Mouse (Mus musculus) ovary, postnatal 14 days (tissue): ENCODE results near the gene Tapbp.
A peak's percentile ranks its signal among the peaks of the same experiment; 100 is the strongest.
"Not testable (repeated sequence)": the region's sequence is repeated elsewhere in the genome, so short reads cannot be mapped to it uniquely, and the experiment has no call there.

Experiments used
- DNase-seq: peaks from one replicate; pipeline ENCODE4 v3.0.0; 2022; ENCODE audit warnings: low spot score

Tapbp gene

DNA sequence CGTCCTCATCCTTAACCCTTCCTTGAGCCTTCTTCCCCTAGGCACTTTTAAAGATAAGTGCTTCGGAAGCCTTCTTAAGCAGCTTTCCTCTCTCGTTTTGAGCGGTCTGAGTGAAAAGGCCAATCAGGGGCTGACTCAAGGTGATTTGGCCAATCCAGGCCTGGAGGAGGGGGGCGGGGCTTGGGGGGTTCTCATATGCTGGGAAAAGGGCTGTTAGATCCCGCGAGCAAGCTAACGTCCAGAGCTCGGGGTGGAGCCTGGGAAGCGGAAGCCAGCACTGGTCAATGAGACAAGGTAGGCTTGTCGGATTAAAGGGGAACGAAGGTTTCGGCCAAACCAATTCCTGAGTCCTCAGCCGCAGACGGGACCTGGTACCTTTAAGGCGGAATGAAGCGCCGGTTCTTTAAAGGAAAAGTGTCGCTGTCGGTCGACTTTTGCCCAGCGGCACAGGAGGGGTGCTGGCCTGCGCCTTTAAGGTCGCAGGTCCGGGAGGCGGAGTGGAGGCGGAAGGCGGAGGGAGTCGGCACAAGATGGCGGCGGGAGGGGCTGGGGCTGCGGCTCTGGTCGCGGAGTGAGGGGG is at the start of gene Tapbp, which contains the start of gene Zbtb22:
Gene Tapbp (plus strand): TSS at position 229 of the 580 bp plus-strand sequence.
Gene Zbtb22 (plus strand): TSS at position 234 of the 580 bp plus-strand sequence.
- peak; percentile 87 for DNase-seq

- not testable (repeated sequence) for DNase-seq
Measured at GRCm38 (mm10) chr17:33873537-33873936, 42.2 kb upstream of the Tapbp start, which contains the start of gene Gm7029. Gene Gm7029 (plus strand): TSS chr17:33873837.

DNA sequence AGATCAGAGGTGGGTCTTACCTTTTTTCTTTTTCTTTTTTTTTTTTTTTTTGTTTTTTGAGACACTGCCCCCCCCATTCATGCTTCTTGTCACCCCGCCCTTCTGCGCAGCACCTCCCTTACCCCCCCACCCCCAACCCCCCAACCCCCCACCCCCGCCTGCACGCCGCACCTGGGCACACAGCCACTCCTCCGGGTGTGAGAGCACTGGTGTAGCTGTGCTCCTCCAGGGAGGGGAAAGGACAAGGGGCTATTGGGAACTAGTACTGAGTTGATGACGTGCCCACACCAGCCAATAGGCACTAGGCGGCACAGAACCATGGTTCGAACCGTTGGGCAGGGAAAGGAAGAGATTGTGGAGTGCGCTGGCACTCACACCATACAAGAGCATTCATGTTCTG is 41.3 kb upstream of the Tapbp start:
- no peak for DNase-seq

DNA sequence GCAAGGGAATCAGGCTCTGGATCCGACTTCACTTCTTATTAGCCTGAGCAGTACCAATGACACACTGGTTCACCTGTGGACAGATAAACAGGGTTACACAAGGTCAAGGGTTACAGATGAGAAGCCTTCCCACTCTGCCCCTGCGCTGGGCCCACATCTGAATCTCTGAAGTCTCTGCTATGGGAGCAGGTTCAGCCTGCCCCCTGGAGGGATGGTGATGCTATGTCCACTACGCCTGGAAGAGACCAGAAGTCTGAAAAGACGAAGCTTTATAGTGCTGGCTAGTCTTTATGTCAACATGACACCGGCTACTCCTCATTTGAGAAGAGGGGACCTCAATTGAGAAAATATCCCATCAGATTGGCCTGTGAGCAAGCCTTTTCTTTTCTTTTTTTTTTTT is 39.9 kb upstream of the Tapbp start:
- not testable (repeated sequence) for DNase-seq

DNA sequence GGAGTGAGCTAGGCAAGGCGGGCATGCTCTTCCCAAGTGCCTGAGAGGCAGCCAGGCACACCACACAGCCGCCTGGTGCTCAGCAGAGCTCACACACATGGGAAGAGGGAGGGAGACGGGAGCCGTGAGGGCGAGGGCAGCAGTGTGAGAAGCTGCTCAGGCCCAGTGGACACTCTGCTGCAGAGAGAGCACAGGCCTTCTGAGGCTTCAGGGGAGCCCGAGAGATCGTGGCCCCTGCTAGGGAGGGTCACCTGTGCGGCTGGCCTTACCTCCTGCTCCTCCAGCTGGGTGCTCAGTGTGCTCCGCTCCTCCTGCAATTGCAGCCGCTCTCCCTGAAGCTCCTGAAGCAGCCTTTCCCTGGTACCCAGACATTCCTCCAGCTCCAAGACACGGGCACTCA is 31.4 kb upstream of the Tapbp start:
- not testable (repeated sequence) for DNase-seq

- not testable (repeated sequence) for DNase-seq
Measured at GRCm38 (mm10) chr17:33887802-33888201, 27.9 kb upstream of the Tapbp start.

DNA sequence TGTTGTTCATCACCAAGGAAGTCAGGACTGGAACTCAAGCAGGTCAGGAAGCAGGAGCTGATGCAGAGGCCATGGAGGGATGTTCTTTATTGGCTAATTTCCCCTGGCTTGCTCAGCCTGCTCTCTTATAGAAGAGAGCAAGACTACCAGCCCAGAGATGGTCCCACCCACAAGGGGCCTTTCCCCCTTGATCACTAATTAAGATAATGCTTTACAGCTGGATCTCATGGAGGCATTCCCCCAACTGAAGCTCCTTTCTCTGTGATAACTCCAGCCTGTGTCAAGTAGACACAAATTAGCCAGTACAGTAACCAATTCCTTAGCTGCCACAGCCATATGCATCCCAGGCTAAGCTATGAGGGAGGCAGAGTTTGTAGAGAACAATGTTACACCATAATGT is 27.5 kb upstream of the Tapbp start:
- DNase-seq = not testable (repeated sequence)

GRCm38 (mm10) chr17:33889941-33890532 is 25.7 kb upstream of the Tapbp start:
- DNase-seq = not testable (repeated sequence)

DNA sequence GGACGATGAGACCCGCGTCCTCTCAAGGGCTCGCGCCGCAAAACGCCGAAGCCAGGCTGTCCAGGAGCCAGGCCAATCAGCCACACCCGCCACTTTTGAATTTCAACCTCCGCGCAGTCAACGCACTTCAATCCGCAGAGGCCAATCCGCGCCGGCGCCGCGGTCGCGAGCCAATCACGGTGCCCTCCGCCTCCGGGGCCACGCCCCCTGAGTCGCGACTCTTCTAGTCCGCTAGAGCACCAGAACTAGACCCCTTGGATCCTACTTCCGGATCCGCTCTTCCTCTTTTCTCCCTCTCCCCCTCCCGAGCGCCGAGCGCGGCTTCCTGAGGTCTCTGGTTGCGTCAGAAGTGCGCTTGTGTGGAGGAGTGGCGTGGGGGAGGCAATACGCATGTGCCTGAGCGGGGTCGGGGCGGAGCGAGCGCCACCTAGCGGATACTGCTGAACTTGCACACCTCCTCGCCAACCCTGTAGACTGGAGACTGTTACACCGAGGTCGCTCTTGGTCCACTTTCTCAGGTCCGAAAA is 25.1 kb upstream of the Tapbp start, which contains the start of gene Kifc1:
Gene Kifc1 (minus strand): TSS at position 129 of the 527 bp plus-strand sequence.
- DNase-seq = peak; percentile 99

- DNase-seq = no peak
Measured at GRCm38 (mm10) chr17:33891357-33891756, 24.3 kb upstream of the Tapbp start.

GRCm38 (mm10) chr17:33891892-33892291 is 23.8 kb upstream of the Tapbp start:
- not testable (repeated sequence) for DNase-seq

DNA sequence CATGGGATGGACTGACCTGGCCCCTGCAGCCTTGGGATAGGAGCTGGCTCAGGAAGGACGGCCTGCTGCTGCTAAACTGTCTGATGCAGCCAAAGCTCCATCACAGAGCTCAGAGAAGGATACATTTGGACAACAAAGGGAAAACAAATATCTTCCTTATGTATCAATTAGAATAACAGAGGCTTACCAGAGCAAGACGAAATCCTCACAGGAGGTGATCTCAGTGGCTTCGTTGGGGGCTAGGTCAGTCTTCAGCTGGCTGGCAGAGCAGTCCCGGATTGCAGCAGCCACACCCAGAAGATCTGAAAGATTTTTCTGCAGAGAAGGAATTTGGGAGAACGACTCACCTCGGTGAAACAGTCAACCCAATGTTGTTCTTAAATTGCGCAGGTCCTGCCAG is 23.3 kb upstream of the Tapbp start:
- DNase-seq = no peak

DNA sequence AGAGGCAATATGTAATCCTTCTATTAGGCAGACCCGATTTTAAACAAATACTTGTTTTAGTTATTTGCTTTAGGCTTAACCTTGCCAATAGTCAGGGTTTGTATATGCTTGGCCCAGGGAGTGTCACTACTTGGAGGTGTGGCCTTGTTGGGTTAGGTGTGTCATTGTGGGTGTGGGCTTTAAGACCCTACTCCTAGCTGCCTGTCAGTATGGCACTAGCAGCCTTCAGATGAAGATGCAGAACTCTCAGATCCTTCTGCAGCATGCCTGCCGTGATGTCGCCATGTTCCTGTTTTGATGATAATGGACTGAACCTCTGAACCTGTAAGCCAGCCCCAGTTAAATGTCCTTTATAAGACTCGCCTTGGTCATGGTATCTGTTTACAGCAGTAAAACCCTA is 22.7 kb upstream of the Tapbp start:
- DNase-seq = not testable (repeated sequence)

GRCm38 (mm10) chr17:33897114-33897794 is 18.4 kb upstream of the Tapbp start:
- DNase-seq = no peak

- not testable (repeated sequence) for DNase-seq
Measured at GRCm38 (mm10) chr17:33898193-33898592, 17.5 kb upstream of the Tapbp start.

- no peak for DNase-seq
Measured at GRCm38 (mm10) chr17:33899642-33900041, 16.1 kb upstream of the Tapbp start.

GRCm38 (mm10) chr17:33900281-33900988 is 15.3 kb upstream of the Tapbp start:
- peak; percentile 17 for DNase-seq

- DNase-seq = no peak
Measured at GRCm38 (mm10) chr17:33900989-33901314, 14.7 kb upstream of the Tapbp start.

- DNase-seq = no peak
Measured at GRCm38 (mm10) chr17:33901653-33902052, 14.0 kb upstream of the Tapbp start.

GRCm38 (mm10) chr17:33902079-33902478 is 13.6 kb upstream of the Tapbp start:
- DNase-seq = no peak

DNA sequence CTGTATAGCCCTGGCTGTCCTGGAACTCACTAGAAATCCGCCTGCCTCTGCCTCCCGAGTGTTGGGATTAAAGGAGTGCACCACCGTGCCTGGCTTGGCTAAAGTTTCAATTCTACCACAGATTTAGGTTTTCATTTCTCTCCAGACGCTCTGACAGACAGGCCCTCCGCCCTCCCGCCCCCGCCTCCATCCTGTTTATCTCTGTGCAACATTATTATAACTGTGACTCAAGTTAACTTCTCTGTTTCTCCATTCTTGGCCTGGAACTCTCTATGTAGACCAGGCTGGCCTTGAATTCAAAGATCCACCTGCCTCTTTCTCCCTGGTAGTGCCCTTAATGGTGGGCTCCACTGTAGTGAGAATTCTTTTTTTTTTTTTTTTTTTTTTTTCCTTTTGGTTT is 13.2 kb upstream of the Tapbp start:
- no peak for DNase-seq

DNA sequence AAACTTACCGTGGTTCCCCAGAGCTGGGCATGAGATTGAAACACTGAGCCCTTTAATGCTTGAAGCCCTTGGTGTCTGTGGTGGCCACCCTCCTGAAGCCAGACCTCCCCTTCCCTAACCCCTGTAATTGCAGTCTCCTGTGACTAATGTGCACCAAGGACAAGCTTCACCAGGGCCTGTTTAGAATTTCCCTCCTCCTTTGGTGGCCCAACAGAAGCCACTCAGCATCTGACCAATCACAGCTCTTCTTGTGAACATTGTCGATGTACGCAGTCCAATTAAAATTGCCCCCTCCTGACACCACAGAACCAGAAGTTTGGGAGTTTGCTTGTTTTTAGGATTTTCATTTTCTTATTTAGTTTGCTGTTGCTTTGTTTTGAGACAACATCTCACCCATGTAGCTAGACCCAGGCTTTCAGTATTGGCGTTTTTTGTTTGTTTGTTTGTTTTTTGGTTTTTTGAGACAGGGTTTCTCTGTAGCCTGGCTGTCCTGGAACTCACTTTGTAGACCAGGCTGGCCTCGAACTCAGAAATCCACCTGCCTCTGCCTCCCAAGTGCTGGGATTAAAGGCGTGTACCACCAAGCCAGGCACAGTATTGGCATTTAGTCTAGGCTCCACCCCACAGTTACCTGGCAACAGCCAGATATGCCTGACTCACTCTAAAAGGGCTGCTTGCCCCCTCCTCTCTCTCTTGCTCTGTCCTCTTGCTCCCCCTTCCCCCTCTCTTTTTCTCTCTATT is 11.6 kb upstream of the Tapbp start:
- not testable (repeated sequence) for DNase-seq
